Mouse (Mus musculus) kidney, adult 18-20 months (tissue): ENCODE results near the gene Hist2h2aa2.
"Not testable (repeated sequence)": the region's sequence is repeated elsewhere in the genome, so short reads cannot be mapped to it uniquely, and the experiment has no call there.

Source experiments
- DNase-seq: peaks from one replicate; pipeline ENCODE4 v3.0.0; 2021

Hist2h2aa2 gene

GRCm38 (mm10) chr3:96239949-96240798, at the start of gene Hist2h2aa2:
Gene Hist2h2aa2, minus strand, starts transcription at chr3:96240276.
- DNase-seq, result peak; percentile 98

GRCm38 (mm10) chr3:96289201-96289600, 49.1 kb upstream of the Hist2h2aa2 start:
- DNase-seq, result no peak

GRCm38 (mm10) chr3:96287334-96287733, 47.3 kb upstream of the Hist2h2aa2 start:
- not testable (repeated sequence) for DNase-seq

- DNase-seq, result no peak
Measured at GRCm38 (mm10) chr3:96284457-96284856, 44.4 kb upstream of the Hist2h2aa2 start.

- DNase-seq, result no peak
Measured at GRCm38 (mm10) chr3:96280660-96281059, 40.6 kb upstream of the Hist2h2aa2 start.

GRCm38 (mm10) chr3:96277800-96278624, 37.9 kb upstream of the Hist2h2aa2 start:
- DNase-seq, result peak; percentile 85

GRCm38 (mm10) chr3:96277428-96277799, 37.3 kb upstream of the Hist2h2aa2 start:
- no peak for DNase-seq

GRCm38 (mm10) chr3:96273591-96274465, 33.8 kb upstream of the Hist2h2aa2 start:
- no peak for DNase-seq

- peak; percentile 90 for DNase-seq
Measured at GRCm38 (mm10) chr3:96269511-96270474, 29.7 kb upstream of the Hist2h2aa2 start, which contains the start of gene Hist2h2bb. Gene Hist2h2bb, plus strand, starts transcription at chr3:96269752.

- peak; percentile 33 for DNase-seq
Measured at GRCm38 (mm10) chr3:96268776-96269378, 28.8 kb upstream of the Hist2h2aa2 start.

GRCm38 (mm10) chr3:96268051-96268775, 28.1 kb upstream of the Hist2h2aa2 start, which contains the start of gene Hist2h3b:
Gene Hist2h3b, plus strand, starts transcription at chr3:96268654.
- DNase-seq, result peak; percentile 81

GRCm38 (mm10) chr3:96267541-96267940, 27.5 kb upstream of the Hist2h2aa2 start:
- no peak for DNase-seq

GRCm38 (mm10) chr3:96266132-96266710, 26.1 kb upstream of the Hist2h2aa2 start:
- DNase-seq, result no peak

GRCm38 (mm10) chr3:96264404-96264949, 24.4 kb upstream of the Hist2h2aa2 start:
- no peak for DNase-seq

- peak; percentile 73 for DNase-seq
Measured at GRCm38 (mm10) chr3:96263558-96264403, 23.7 kb upstream of the Hist2h2aa2 start.

GRCm38 (mm10) chr3:96262979-96263550, 23.0 kb upstream of the Hist2h2aa2 start, which contains the start of gene Hist2h4:
Gene Hist2h4, minus strand, starts transcription at chr3:96263311.
- peak; percentile 97 for DNase-seq

GRCm38 (mm10) chr3:96262216-96262875, 22.3 kb upstream of the Hist2h2aa2 start:
- DNase-seq, result peak; percentile 76
